Mouse (Mus musculus) heart, postnatal 0 days (tissue): ENCODE results near the gene Ly86.

Experiments
- CTCF ChIP-seq: IDR thresholded peaks from 2 replicates; pipeline ENCODE4 v1.5.1; 2016; ENCODE audit warnings: antibody characterized with exemption, control low read depth, low read depth
- EP300 ChIP-seq: IDR thresholded peaks from 2 replicates; pipeline ENCODE4 v1.6.1; 2016; ENCODE audit warnings: antibody characterized with exemption, low read depth

- TF ChIP-seq EP300 (no peak), CTCF (no peak)
Measured at GRCm38 (mm10) chr13:37402421-37402820, 57.4 kb downstream of the Ly86 start.
